Mouse (Mus musculus) thymus, postnatal 25 days (tissue): ENCODE data around the gene Mrps5.
A peak's percentile ranks its signal among the peaks of the same experiment; 100 is the strongest.
"Not testable (repeated sequence)": the region's sequence is repeated elsewhere in the genome, so short reads cannot be mapped to it uniquely, and the experiment has no call there.

Experiments
- DNase-seq: peaks from one replicate; pipeline ENCODE4 v3.0.0; 2022

Mrps5 gene

GRCm38 (mm10) chr2:127586694-127587513, at the start of gene Mrps5, which contains the start of gene Zfp661:
Gene Mrps5, plus strand, starts transcription at chr2:127587222.
Gene Zfp661, minus strand, starts transcription at chr2:127587094.
- peak; percentile 83 for DNase-seq

- DNase-seq = no peak
Observed at GRCm38 (mm10) chr2:127537548-127537947, 49.5 kb upstream of the Mrps5 start.

- DNase-seq = peak; percentile 16
Observed at GRCm38 (mm10) chr2:127539494-127539893, 47.5 kb upstream of the Mrps5 start.

- DNase-seq = no peak
Observed at GRCm38 (mm10) chr2:127541185-127541584, 45.8 kb upstream of the Mrps5 start, which contains the start of gene Prom2. Gene Prom2, minus strand, starts transcription at chr2:127541467.

GRCm38 (mm10) chr2:127541697-127542096, 45.3 kb upstream of the Mrps5 start:
- no peak for DNase-seq

- no peak for DNase-seq
Observed at GRCm38 (mm10) chr2:127548342-127549074, 38.5 kb upstream of the Mrps5 start.

GRCm38 (mm10) chr2:127549711-127550110, 37.3 kb upstream of the Mrps5 start:
- DNase-seq = no peak

- DNase-seq = no peak
Observed at GRCm38 (mm10) chr2:127550446-127550845, 36.6 kb upstream of the Mrps5 start.

- peak; percentile 11 for DNase-seq
Observed at GRCm38 (mm10) chr2:127551078-127551477, 35.9 kb upstream of the Mrps5 start.

- peak; percentile 92 for DNase-seq
Observed at GRCm38 (mm10) chr2:127559070-127559966, 27.7 kb upstream of the Mrps5 start.

GRCm38 (mm10) chr2:127573322-127573721, 13.7 kb upstream of the Mrps5 start:
- no peak for DNase-seq

- DNase-seq = peak; percentile 91
Observed at GRCm38 (mm10) chr2:127584436-127584858, 2.6 kb upstream of the Mrps5 start.

GRCm38 (mm10) chr2:127587514-127587844, 457 bp downstream of the Mrps5 start:
- no peak for DNase-seq

- no peak for DNase-seq
Observed at GRCm38 (mm10) chr2:127588897-127589296, 1.9 kb downstream of the Mrps5 start.

- peak; percentile 59 for DNase-seq
Observed at GRCm38 (mm10) chr2:127590204-127590603, 3.2 kb downstream of the Mrps5 start.

- peak; percentile 55 for DNase-seq
Observed at GRCm38 (mm10) chr2:127590840-127591239, 3.8 kb downstream of the Mrps5 start.

- not testable (repeated sequence) for DNase-seq
Observed at GRCm38 (mm10) chr2:127603383-127603782, 16.4 kb downstream of the Mrps5 start.

- no peak for DNase-seq
Observed at GRCm38 (mm10) chr2:127605203-127605602, 18.2 kb downstream of the Mrps5 start.

GRCm38 (mm10) chr2:127608234-127608633, 21.2 kb downstream of the Mrps5 start:
- no peak for DNase-seq

- no peak for DNase-seq
Observed at GRCm38 (mm10) chr2:127608986-127609385, 22.0 kb downstream of the Mrps5 start.

- no peak for DNase-seq
Observed at GRCm38 (mm10) chr2:127611386-127611785, 24.4 kb downstream of the Mrps5 start.

GRCm38 (mm10) chr2:127612288-127612687, 25.3 kb downstream of the Mrps5 start:
- DNase-seq = no peak

GRCm38 (mm10) chr2:127619311-127619710, 32.3 kb downstream of the Mrps5 start:
- DNase-seq = no peak
